Mouse (Mus musculus): ENCODE measurements at regions not wholly inside any gene's neighbourhood (a gene's known extent, or its start where the extent isn't known, plus 50 kb on each side); places are given as distances from the start of the nearest gene placed in this dataset.

DNA sequence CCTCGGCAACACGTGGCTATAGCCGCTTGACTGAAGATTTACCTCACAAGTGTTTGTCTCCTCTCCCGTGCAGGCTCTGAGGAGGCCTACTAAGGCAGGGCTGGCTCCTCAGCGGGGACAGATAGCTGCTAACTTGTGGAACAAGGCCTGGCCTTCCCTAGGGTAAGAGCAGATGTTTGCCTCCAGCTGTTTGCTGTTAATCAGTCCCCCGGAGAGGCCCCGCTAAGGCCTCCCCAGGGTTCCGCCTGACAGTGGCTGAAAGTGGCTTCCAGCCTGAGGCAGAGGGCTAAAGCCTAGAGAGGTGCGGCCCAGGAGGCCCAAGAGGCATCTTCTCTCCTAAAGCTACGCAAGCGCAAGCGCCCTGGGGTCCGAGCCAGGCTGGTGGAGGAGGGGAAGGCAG is 52.1 kb upstream of the Dlx4 start:
- Histone ChIP-seq H3K4me2 (ENCODE audit: low read depth, low read length) (no peak overlapping the region), H3K9me3 (ENCODE audit: control insufficient read depth, low read length) (no peaks in the 10 kb centered on the region), H3K27ac (ENCODE audit: low read length) (no peak overlapping the region), H3K27me3 (ENCODE audit: control insufficient read depth, insufficient read depth, low read depth, low read length) (peaks cover 25% of the 10 kb centered on the region), H3K9ac (ENCODE audit: low read length) (no peak overlapping the region), H3K36me3 (ENCODE audit: control insufficient read depth, insufficient read depth, low read length) (no peaks in the 10 kb centered on the region), H3K4me3 (ENCODE audit: low read length) (no peak overlapping the region), H3K4me1 (replicated peaks; ENCODE audit: control insufficient read depth, insufficient read depth, low read length) (peaks cover 3% of the 10 kb centered on the region; the same call in 1 of the 2 replicates)
- ATAC-seq (ENCODE audit: low read depth) = no peak
- 36% methylated on average over 13 of the region's 13 CpGs for WGBS

DNA sequence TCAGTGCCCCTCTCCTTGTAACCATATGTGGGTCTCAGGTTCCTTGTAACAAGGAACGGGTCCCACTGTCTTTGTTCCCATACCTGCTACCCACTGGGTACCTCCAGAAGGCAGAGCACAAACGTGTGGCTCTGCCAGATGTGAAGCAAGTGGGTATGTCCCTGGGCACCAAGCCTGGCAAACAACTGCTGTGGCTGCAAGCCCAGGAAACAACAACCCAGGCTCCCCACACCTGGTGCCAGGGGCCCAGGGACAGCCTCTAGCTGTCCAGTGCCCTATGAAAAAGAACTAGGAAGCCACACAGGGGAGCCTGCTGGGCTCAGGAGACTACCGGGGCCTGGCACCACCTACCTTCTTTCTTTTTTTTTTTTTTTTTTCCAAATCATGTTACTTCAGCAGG is 54.9 kb upstream of the Dlx4 start:
- Histone ChIP-seq H3K4me2 (ENCODE audit: low read depth, low read length) (no peak overlapping the region), H3K4me3 (ENCODE audit: low read length) (no peak overlapping the region), H3K27me3 (ENCODE audit: control insufficient read depth, insufficient read depth, low read depth, low read length) (peaks cover 27% of the 10 kb centered on the region), H3K27ac (ENCODE audit: low read length) (no peak overlapping the region), H3K9me3 (ENCODE audit: control insufficient read depth, low read length) (no peaks in the 10 kb centered on the region), H3K9ac (ENCODE audit: low read length) (no peak overlapping the region), H3K4me1 (replicated peaks; ENCODE audit: control insufficient read depth, insufficient read depth, low read length) (peaks cover 3% of the 10 kb centered on the region; the same call in 1 of the 2 replicates), H3K36me3 (ENCODE audit: control insufficient read depth, insufficient read depth, low read length) (no peaks in the 10 kb centered on the region)
- WGBS = 66% methylated on average over 3 of the region's 3 CpGs
- no peak for ATAC-seq (ENCODE audit: low read depth)

DNA sequence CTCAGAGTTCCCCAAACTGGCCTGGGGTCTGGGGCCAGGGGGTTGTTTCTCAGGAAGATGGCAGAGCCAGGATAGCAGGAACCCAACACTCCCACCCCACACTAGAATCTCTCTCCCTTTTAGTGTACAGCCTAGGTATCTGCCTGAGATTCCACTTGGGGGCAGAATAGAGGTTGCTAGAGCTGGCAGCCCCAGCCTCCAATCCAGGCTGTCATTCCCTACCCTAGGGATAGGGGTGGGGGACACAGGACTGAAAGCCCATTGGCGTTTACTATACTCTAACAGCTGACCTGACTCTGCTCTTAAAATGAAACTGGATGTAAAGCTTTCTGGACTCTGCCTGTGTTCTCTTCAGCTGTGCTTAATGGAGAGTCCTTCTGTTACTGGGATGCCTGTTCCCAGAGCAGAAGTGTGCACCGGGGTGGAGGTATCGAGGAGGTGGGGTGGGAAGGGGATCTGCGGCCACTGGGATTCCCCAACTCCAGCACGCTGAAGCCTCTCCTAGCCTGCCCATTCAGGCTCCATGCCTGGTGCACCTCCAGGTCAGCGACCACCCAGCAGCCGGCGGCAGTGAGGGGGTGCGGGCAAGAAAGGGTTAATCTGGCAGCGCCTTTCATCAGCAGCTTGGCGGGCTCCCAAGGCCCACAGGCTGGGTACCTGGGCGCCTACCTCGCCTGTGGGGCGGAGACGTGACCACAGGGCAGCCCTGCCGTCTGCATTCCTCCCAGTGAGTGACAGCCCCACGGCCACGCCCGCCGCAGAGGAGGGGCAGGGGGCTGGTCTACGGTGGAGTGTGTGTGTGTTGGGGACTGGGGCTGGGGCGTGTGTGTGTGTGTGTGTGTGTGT is 50.9 kb upstream of the Tac4 start:
- H3K9ac ChIP-seq (ENCODE audit: low read length) = peak overlapping the region; percentile 32
- H3K9me3 ChIP-seq (ENCODE audit: control insufficient read depth, low read length) = no peaks in the 10 kb centered on the region
- H3K36me3 ChIP-seq (ENCODE audit: control insufficient read depth, insufficient read depth, low read length) = no peaks in the 10 kb centered on the region
- H3K27me3 ChIP-seq (ENCODE audit: control insufficient read depth, insufficient read depth, low read depth, low read length) = no peaks in the 10 kb centered on the region
- peak overlapping the region; percentile 74 for H3K27ac ChIP-seq (ENCODE audit: low read length)
- peaks cover 20% of the 10 kb centered on the region for H3K4me1 ChIP-seq (replicated peaks; ENCODE audit: control insufficient read depth, insufficient read depth, low read length)
- 2% methylated on average over 22 of the region's 22 CpGs for WGBS
- peak overlapping the region; percentile 58 for H3K4me2 ChIP-seq (ENCODE audit: low read depth, low read length)
- H3K4me3 ChIP-seq (ENCODE audit: low read length) = peak overlapping the region; percentile 33
- peak; percentile 96 for ATAC-seq (ENCODE audit: low read depth)

DNA sequence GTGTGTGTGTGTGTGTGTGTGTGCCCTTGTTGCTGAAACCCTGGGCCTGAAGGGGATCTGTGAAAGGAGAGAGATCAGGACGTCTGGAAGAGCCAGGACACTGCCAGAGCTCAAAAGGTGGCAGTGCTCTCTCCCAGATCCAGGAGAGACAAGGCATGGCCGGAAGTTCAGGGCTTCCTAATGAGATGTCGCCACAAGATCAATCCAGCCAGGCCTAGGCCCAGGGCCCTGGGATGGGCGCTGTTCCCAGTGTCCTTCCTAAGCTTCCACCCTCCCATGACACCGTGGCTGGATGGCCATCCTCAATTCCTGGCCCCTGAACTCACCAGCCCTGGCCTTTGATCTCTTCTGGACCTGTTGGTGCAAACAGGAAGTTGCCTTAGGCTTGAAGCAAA is 50.3 kb upstream of the Tac4 start:
- Histone ChIP-seq H3K9ac (ENCODE audit: low read length) (peak overlapping the region; percentile 51), H3K4me2 (ENCODE audit: low read depth, low read length) (peak overlapping the region; percentile 58), H3K27me3 (ENCODE audit: control insufficient read depth, insufficient read depth, low read depth, low read length) (no peaks in the 10 kb centered on the region), H3K36me3 (ENCODE audit: control insufficient read depth, insufficient read depth, low read length) (no peaks in the 10 kb centered on the region), H3K4me1 (replicated peaks; ENCODE audit: control insufficient read depth, insufficient read depth, low read length) (peaks cover 20% of the 10 kb centered on the region), H3K9me3 (ENCODE audit: control insufficient read depth, low read length) (no peaks in the 10 kb centered on the region), H3K27ac (ENCODE audit: low read length) (peak overlapping the region; percentile 49; the same call in 1 of the 2 replicates), H3K4me3 (ENCODE audit: low read length) (no peak overlapping the region)
- ATAC-seq (ENCODE audit: low read depth) = no peak
- 13% methylated on average over 5 of the region's 5 CpGs for WGBS

Data from lung, embryonic 16.5 days (tissue).